In genomic region chr7:101906287-101906681, GRCm38 (mm10) we compare ENCODE assay signal across 8 mouse cellular contexts. TPM values are rescaled to one million over a fixed set of nuclear protein-coding genes. Genes with fewer than 3 reads are reported as not detected.
A peak's percentile ranks its signal among the peaks of the same experiment; 100 is the strongest.
DNase-seq lines count a peak whose midpoint lies in the region; ATAC-seq and TF ChIP-seq lines count a peak whose summit lies in the region.

Gene Tomt (minus strand): TSS chr7:101906359.

- peak within 1 kb of the TSS; percentile 96 for H3K4me3 ChIP-seq in heart, embryonic 12.5 days
- peak within 1 kb of the TSS; percentile 95 for H3K4me3 ChIP-seq in ES-Bruce4 (ENCODE audit: low read depth, low read length)
- peak within 1 kb of the TSS; percentile 77 for H3K4me3 ChIP-seq in forebrain, postnatal 0 days (ENCODE audit: low read depth, low read length)
- H3K4me3 ChIP-seq in liver, postnatal 0 days (ENCODE audit: low read depth, low read length): peak within 1 kb of the TSS; percentile 79

- 13% methylated on average over 11 of the region's 11 CpGs for WGBS in heart, embryonic 12.5 days
- 23% methylated on average over 11 of the region's 11 CpGs for WGBS in forebrain, postnatal 0 days
- 4% methylated on average over 11 of the region's 11 CpGs for WGBS in liver, postnatal 0 days (ENCODE audit: insufficient replicate concordance)

- H3K27ac ChIP-seq in heart, embryonic 12.5 days (ENCODE audit: poor library complexity, severe bottlenecking): peak within 1 kb of the TSS; percentile 98
- H3K27ac ChIP-seq in ES-Bruce4 (ENCODE audit: insufficient read depth, low read length): peak within 1 kb of the TSS; percentile 66
- peak within 1 kb of the TSS; percentile 90 for H3K27ac ChIP-seq in forebrain, postnatal 0 days (ENCODE audit: low read depth, low read length)
- H3K27ac ChIP-seq in liver, postnatal 0 days (ENCODE audit: low read depth): peak within 1 kb of the TSS; percentile 98

- no peaks in the 10 kb centered on the region for H3K27me3 ChIP-seq in heart, embryonic 12.5 days (replicated peaks)
- no peaks in the 10 kb centered on the region for H3K27me3 ChIP-seq in ES-Bruce4 (ENCODE audit: control insufficient read depth, insufficient read depth, low read length, poor library complexity, severe bottlenecking)
- no peaks in the 10 kb centered on the region for H3K27me3 ChIP-seq in forebrain, postnatal 0 days (ENCODE audit: insufficient read depth, low read length)
- no peaks in the 10 kb centered on the region for H3K27me3 ChIP-seq in liver, postnatal 0 days (ENCODE audit: insufficient read depth, low read length)

- no peak for TF ChIP-seq CTCF in ES-Bruce4 (IDR thresholded peaks at IDR 0.05; ENCODE audit: low read depth, low read length)
- TF ChIP-seq CTCF in forebrain, postnatal 0 days (IDR thresholded peaks at IDR 0.05; ENCODE audit: low read depth): no peak
- TF ChIP-seq CTCF in liver, postnatal 0 days (IDR thresholded peaks at IDR 0.05; ENCODE audit: low read depth): no peak

- H3K36me3 ChIP-seq in heart, embryonic 12.5 days: peaks cover 29% of the 10 kb centered on the region
- H3K36me3 ChIP-seq in ES-Bruce4 (ENCODE audit: control insufficient read depth, insufficient read depth, low read length, poor library complexity, severe bottlenecking): 0 out of 2 replicates have a peak, but pooled peaks cover 3% of the 10 kb centered on the region
- H3K36me3 ChIP-seq in forebrain, postnatal 0 days (ENCODE audit: insufficient read depth): peaks cover 19% of the 10 kb centered on the region
- H3K36me3 ChIP-seq in liver, postnatal 0 days (replicated peaks; ENCODE audit: insufficient read depth, low read length): peaks cover 10% of the 10 kb centered on the region

- intact Hi-C loops in gastrocnemius, postnatal 14 days (cut with DNase I; ENCODE audit: low total_unique reads): no loop called here

- no peak for TF ChIP-seq EP300 in ES-Bruce4 (IDR thresholded peaks at IDR 0.05; ENCODE audit: insufficient read depth, low read depth, low read length)
- no peak for TF ChIP-seq EP300 in liver, postnatal 0 days (IDR thresholded peaks at IDR 0.05; ENCODE audit: low read depth)

- no peak for ATAC-seq in heart, embryonic 12.5 days (ENCODE audit: insufficient number of reproducible peaks, low FRiP score)
- no peak for ATAC-seq in forebrain, postnatal 0 days
- ATAC-seq in liver, postnatal 0 days: no peak

- H3K9ac ChIP-seq in heart, embryonic 12.5 days: peak within 1 kb of the TSS; percentile 96
- peak within 1 kb of the TSS; percentile 84 for H3K9ac ChIP-seq in ES-Bruce4 (ENCODE audit: low read depth, poor library complexity, severe bottlenecking)
- peak within 1 kb of the TSS; percentile 82 for H3K9ac ChIP-seq in forebrain, postnatal 0 days
- H3K9ac ChIP-seq in liver, postnatal 0 days (replicated peaks): peak within 1 kb of the TSS; percentile 86

- H3K9me3 ChIP-seq in heart, embryonic 12.5 days (replicated peaks): no peaks in the 10 kb centered on the region
- no peaks in the 10 kb centered on the region for H3K9me3 ChIP-seq in ES-Bruce4 (replicated peaks; ENCODE audit: control insufficient read depth, insufficient read depth, low read length, poor library complexity, severe bottlenecking)
- H3K9me3 ChIP-seq in forebrain, postnatal 0 days (ENCODE audit: low read length): no peaks in the 10 kb centered on the region
- no peaks in the 10 kb centered on the region for H3K9me3 ChIP-seq in liver, postnatal 0 days (ENCODE audit: low read length)

- peaks cover 29% of the 10 kb centered on the region for H3K4me1 ChIP-seq in heart, embryonic 12.5 days (replicated peaks)
- H3K4me1 ChIP-seq in ES-Bruce4 (ENCODE audit: control insufficient read depth, insufficient read depth, low read length): no peaks in the 10 kb centered on the region
- no peaks in the 10 kb centered on the region for H3K4me1 ChIP-seq in forebrain, postnatal 0 days (ENCODE audit: insufficient read depth)
- H3K4me1 ChIP-seq in liver, postnatal 0 days (ENCODE audit: insufficient read depth): peaks cover 33% of the 10 kb centered on the region

- no peak for DNase-seq in heart, adult 11 months
- no peak for DNase-seq in forebrain, postnatal 0 days
- DNase-seq in liver, postnatal 0 days: no peak
- no peak for DNase-seq in thymus, postnatal 0 days (ENCODE audit: low spot score)
- DNase-seq in gastrocnemius, postnatal 14 days: no peak
- no peak for DNase-seq in urinary bladder, postnatal 10 days (ENCODE audit: low spot score)

- TF ChIP-seq POLR2A in ES-Bruce4 (IDR thresholded peaks at IDR 0.05; ENCODE audit: insufficient read depth, low read length): no peak

- peak within 1 kb of the TSS; percentile 81 for H3K4me2 ChIP-seq in heart, embryonic 12.5 days
- H3K4me2 ChIP-seq in forebrain, postnatal 0 days (ENCODE audit: low read depth): peak within 1 kb of the TSS; percentile 59
- H3K4me2 ChIP-seq in liver, postnatal 0 days (ENCODE audit: low read depth, low read length): peak within 1 kb of the TSS; percentile 77

RNA-seq across cellular contexts. Expression of gene Tomt, which starts in this region (rescaled TPM):
- 0.42 and 0.45 TPM in 2 replicates for polyA plus RNA-seq in heart, embryonic 12.5 days (2016; fragmentation: Nextera tagmentation; extraction: Ambion mirVana)
- not detected in 2 replicates for polyA plus RNA-seq in ES-Bruce4 (2011; ENCODE audit: insufficient read depth, insufficient read length, low read depth, missing spikeins)
- total RNA-seq in forebrain, postnatal 0 days (2014; rRNA removed): not detected in 2 replicates
- polyA plus RNA-seq in forebrain, postnatal 0 days (2015; fragmentation: Nextera tagmentation; extraction: Ambion mirVana): 0.27 and 0.34 TPM in 2 replicates
- 0.09 and 0.12 TPM in 2 replicates for polyA plus RNA-seq in liver, postnatal 0 days (2015; fragmentation: Nextera tagmentation; extraction: Ambion mirVana)
- 0.43 and 0.44 TPM in 2 replicates for polyA plus RNA-seq in thymus, postnatal 0 days (2015; fragmentation: Nextera tagmentation; extraction: Ambion mirVana)
- total RNA-seq in gastrocnemius, postnatal 14 days (2021): not detected
